Mouse (Mus musculus): Measurements from ENCODE around the gene Ptpn3.

DNA sequence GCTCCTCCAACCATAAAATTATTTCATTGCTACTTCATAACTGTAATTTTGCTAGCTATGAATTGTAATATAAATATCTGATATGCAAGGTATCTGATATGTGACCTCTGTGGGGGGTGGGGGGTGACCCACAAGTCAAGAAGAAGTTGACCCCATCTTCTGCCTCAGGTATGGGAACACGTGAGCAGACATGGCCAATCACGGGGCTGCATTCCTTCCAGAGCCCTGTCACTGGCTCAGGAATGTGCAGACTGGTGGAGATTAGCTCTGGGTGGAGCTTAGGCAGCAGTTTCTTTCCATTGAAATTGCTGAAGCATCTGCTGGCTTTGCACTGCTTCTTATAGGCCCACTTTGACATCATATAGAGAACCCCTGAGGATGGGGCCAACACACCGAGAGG lies 153.5 kb downstream of the Ptpn3 start:
- TF ChIP-seq CTCF (IDR thresholded peaks at IDR 0.05; ENCODE audit: control insufficient read depth, insufficient read depth, low read length) = no peak
- no peak for TF ChIP-seq POLR2A (IDR thresholded peaks at IDR 0.05; ENCODE audit: borderline replicate concordance, control insufficient read depth, low read depth, low read length)
